ENCODE assay signal across 24 mouse cellular contexts in genomic region chr11:90677027-90677426, GRCm38 (mm10). TPM values are rescaled to one million over a fixed set of nuclear protein-coding genes. Genes with fewer than 3 reads are reported as not detected.
DNase-seq lines count a peak whose midpoint lies in the region; ATAC-seq lines count a peak whose summit lies in the region.
"Had no signal": no experiment of that assay in that cellular context is flagged by ENCODE, and none has a peak within 500 bp of the region (broad histone marks: within the 10 kb centered on the region; RNA-seq: fewer than 3 reads in every experiment).

No protein-coding gene starts in this region.

- WGBS in heart, embryonic 13.5 days: 89% methylated on average over 7 of the region's 7 CpGs
- WGBS in liver, embryonic 15.5 days (ENCODE audit: insufficient replicate concordance): 77% methylated on average over 7 of the region's 7 CpGs

- no peak for DNase-seq in heart, adult 8-10 months (ENCODE audit: low spot score)
- peak; percentile 32 for DNase-seq in liver
- no peak for DNase-seq in gastrocnemius, postnatal 10 days
- no peak for DNase-seq in layer of hippocampus, adult 9-10 months (ENCODE audit: low spot score)
- DNase-seq: adrenal gland, postnatal 14 days; cerebellum, adult 9-10 months; cerebellum, postnatal 36 days; kidney, adult 2 months; kidney, postnatal 36 days; left cerebral cortex, postnatal 4 days; lung, embryonic 14.5 days; lung, postnatal 14 days; thymus, adult 2 months; thymus, postnatal 36 days had no signal

- H3K27me3 ChIP-seq in heart, embryonic 13.5 days (replicated peaks): no peaks in the 10 kb centered on the region
- no peaks in the 10 kb centered on the region for H3K27me3 ChIP-seq in liver, embryonic 15.5 days
- H3K27me3 ChIP-seq: midbrain, embryonic 12.5 days; neural tube, embryonic 13.5 days had no signal

- H3K27ac ChIP-seq in heart, embryonic 13.5 days (replicated peaks): peak overlapping the region; percentile 81
- H3K27ac ChIP-seq in liver, embryonic 15.5 days (replicated peaks): peak overlapping the region; percentile 97
- H3K27ac ChIP-seq: hindbrain, embryonic 10.5 days; layer of hippocampus, adult 2 months; midbrain, embryonic 12.5 days; neural tube, embryonic 13.5 days had no signal

- H3K9ac ChIP-seq in heart, embryonic 13.5 days: no peak overlapping the region
- H3K9ac ChIP-seq in liver, embryonic 15.5 days: peak overlapping the region; percentile 73
- H3K9ac ChIP-seq: lung, embryonic 14.5 days; midbrain, embryonic 12.5 days; neural tube, embryonic 13.5 days had no signal

- H3K4me1 ChIP-seq in heart, embryonic 13.5 days: peaks cover 31% of the 10 kb centered on the region
- H3K4me1 ChIP-seq in liver, embryonic 15.5 days (replicated peaks): peaks cover 54% of the 10 kb centered on the region
- H3K4me1 ChIP-seq: midbrain, embryonic 12.5 days; neural tube, embryonic 13.5 days had no signal

- ATAC-seq in heart, embryonic 13.5 days (ENCODE audit: extremely low read depth, insufficient number of reproducible peaks, low FRiP score, low TSS enrichment): no peak
- peak; percentile 72 for ATAC-seq in erythroblast, adult 5-6 weeks (replicated peaks; ENCODE audit: low FRiP score, poor library complexity, severe bottlenecking)
- ATAC-seq in liver, embryonic 15.5 days (ENCODE audit: insufficient read depth): no peak
- ATAC-seq: CD4-positive, CD25-positive, alpha-beta regulatory T cell, adult 4 months; forebrain, embryonic 16.5 days; hindbrain, embryonic 16.5 days had no signal

- peaks cover 52% of the 10 kb centered on the region for H3K36me3 ChIP-seq in heart, embryonic 13.5 days
- peaks cover 77% of the 10 kb centered on the region for H3K36me3 ChIP-seq in liver, embryonic 15.5 days (replicated peaks)

- H3K9me3 ChIP-seq in heart, embryonic 13.5 days: no peaks in the 10 kb centered on the region
- H3K9me3 ChIP-seq in liver, embryonic 15.5 days (replicated peaks): no peaks in the 10 kb centered on the region
- H3K9me3 ChIP-seq: hindbrain, embryonic 10.5 days; midbrain, embryonic 12.5 days; neural tube, embryonic 13.5 days had no signal

- H3K4me2 ChIP-seq in heart, embryonic 13.5 days: peak overlapping the region; percentile 38; the same call in 1 of the 2 replicates
- H3K4me2 ChIP-seq in liver, embryonic 15.5 days: peak overlapping the region; percentile 71
- H3K4me2 ChIP-seq: lung, embryonic 14.5 days; midbrain, embryonic 12.5 days; neural tube, embryonic 13.5 days had no signal

- H3K4me3 ChIP-seq in heart, embryonic 13.5 days: no peak overlapping the region
- peak overlapping the region; percentile 64 for H3K4me3 ChIP-seq in liver, embryonic 15.5 days (replicated peaks)
- H3K4me3 ChIP-seq: hindbrain, embryonic 10.5 days; layer of hippocampus, adult 2 months; midbrain, embryonic 12.5 days; neural tube, embryonic 13.5 days had no signal

RNA-seq across cellular contexts. Expression of gene Tom1l1, which starts 11.1 kb away (rescaled TPM):
- 29.3 and 37.8 TPM in 2 replicates for polyA plus RNA-seq in heart, embryonic 13.5 days (2015; fragmentation: Nextera tagmentation; extraction: Ambion mirVana)
- total RNA-seq in heart, adult 8-10 months (2022): 10 to 100 TPM; 12.6 to 19.0 (median 16.4) TPM
- total RNA-seq in erythroblast, adult 5-6 weeks (2015; ENCODE audit: low replicate concordance): 45.1 and 50.1 TPM in 2 replicates
- 99.1 and 124 TPM in 2 replicates for total RNA-seq in erythroblast, adult 5-6 weeks (2017; ENCODE audit: low replicate concordance)
- 50.5 and 53.4 TPM in 2 replicates for polyA plus RNA-seq in liver, embryonic 15.5 days (2015; fragmentation: Nextera tagmentation; extraction: Ambion mirVana)
- total RNA-seq in gastrocnemius, postnatal 10 days (2021): 10 to 100 TPM; 13.7 to 16.5 TPM

RNA-seq across cellular contexts. Expression of gene Cox11, which starts 39.1 kb away (rescaled TPM):
- polyA plus RNA-seq in heart, embryonic 13.5 days (2015; fragmentation: Nextera tagmentation; extraction: Ambion mirVana): 33.5 and 37.1 TPM in 2 replicates
- 10 to 100 TPM; 19.4 to 23.1 (median 21.4) TPM for total RNA-seq in heart, adult 8-10 months (2022)
- total RNA-seq in erythroblast, adult 5-6 weeks (2015; ENCODE audit: low replicate concordance): 40.3 and 52.6 TPM in 2 replicates
- total RNA-seq in erythroblast, adult 5-6 weeks (2017; ENCODE audit: low replicate concordance): 33.4 and 45.7 TPM in 2 replicates
- polyA plus RNA-seq in liver, embryonic 15.5 days (2015; fragmentation: Nextera tagmentation; extraction: Ambion mirVana): 24.2 and 26.0 TPM in 2 replicates
- 10 to 100 TPM; 21.6 to 22.2 TPM for total RNA-seq in gastrocnemius, postnatal 10 days (2021)

RNA-seq across cellular contexts. Expression of gene Stxbp4, which starts 39.1 kb away (rescaled TPM):
- polyA plus RNA-seq in heart, embryonic 13.5 days (2015; fragmentation: Nextera tagmentation; extraction: Ambion mirVana): 12.0 and 12.4 TPM in 2 replicates
- total RNA-seq in heart, adult 8-10 months (2022): 1 to 10 TPM; 5.1 to 6.3 (median 5.3) TPM
- 28.6 and 34.9 TPM in 2 replicates for total RNA-seq in erythroblast, adult 5-6 weeks (2015; ENCODE audit: low replicate concordance)
- 29.7 and 41.9 TPM in 2 replicates for total RNA-seq in erythroblast, adult 5-6 weeks (2017; ENCODE audit: low replicate concordance)
- 6.4 and 6.7 TPM in 2 replicates for polyA plus RNA-seq in liver, embryonic 15.5 days (2015; fragmentation: Nextera tagmentation; extraction: Ambion mirVana)
- 10 to 100 TPM; 11.4 to 13.5 TPM for total RNA-seq in gastrocnemius, postnatal 10 days (2021)
